7 mouse cellular contexts compared by ENCODE assay signal in the genomic region with DNA sequence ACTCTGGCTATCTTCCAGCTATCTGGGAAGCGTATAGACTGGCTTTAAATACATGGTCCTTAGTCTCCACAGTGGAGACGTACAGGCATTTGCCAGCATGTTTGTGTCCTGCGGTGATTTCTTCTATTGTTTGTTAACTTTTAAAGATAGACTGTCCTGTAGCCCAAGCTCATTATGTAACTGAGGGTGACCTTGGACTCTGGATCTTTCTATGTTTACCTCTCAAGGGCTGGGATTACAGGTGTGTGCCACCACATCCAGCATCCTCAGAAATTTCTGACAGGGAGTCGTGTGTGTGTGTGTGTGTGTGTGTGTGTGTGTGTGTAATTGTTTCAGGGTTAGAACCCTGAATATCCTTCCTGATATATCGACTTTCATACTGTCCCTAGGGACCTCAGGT.
"Had no signal": no experiment of that assay in that cellular context is flagged by ENCODE, and none has a peak within 500 bp of the region (broad histone marks: within the 10 kb centered on the region; RNA-seq: fewer than 3 reads in every experiment).

No protein-coding gene starts in this region.

- H3K4me3 ChIP-seq: liver, embryonic 13.5 days; midbrain, embryonic 10.5 days; midbrain, embryonic 12.5 days; myocyte; neural tube, embryonic 13.5 days; neural tube, embryonic 15.5 days had no signal

- H3K27me3 ChIP-seq: liver, embryonic 13.5 days; midbrain, embryonic 12.5 days; neural tube, embryonic 13.5 days; neural tube, embryonic 15.5 days had no signal

- H3K9me3 ChIP-seq: liver, embryonic 13.5 days; midbrain, embryonic 10.5 days; neural tube, embryonic 13.5 days; neural tube, embryonic 15.5 days had no signal

- H3K9ac ChIP-seq: liver, embryonic 13.5 days; midbrain, embryonic 12.5 days; neural tube, embryonic 13.5 days; neural tube, embryonic 15.5 days had no signal

- H3K36me3 ChIP-seq: liver, embryonic 13.5 days; midbrain, embryonic 10.5 days; midbrain, embryonic 12.5 days; neural tube, embryonic 13.5 days; neural tube, embryonic 15.5 days had no signal

- H3K4me1 ChIP-seq: liver, embryonic 13.5 days; midbrain, embryonic 10.5 days; midbrain, embryonic 12.5 days; neural tube, embryonic 15.5 days had no signal

- DNase-seq: thymus, adult 18-20 months had no signal

- H3K27ac ChIP-seq: liver, embryonic 13.5 days; midbrain, embryonic 10.5 days; midbrain, embryonic 12.5 days; neural tube, embryonic 13.5 days; neural tube, embryonic 15.5 days had no signal

- H3K4me2 ChIP-seq: liver, embryonic 13.5 days; midbrain, embryonic 12.5 days; neural tube, embryonic 13.5 days; neural tube, embryonic 15.5 days had no signal
